In the genomic region with DNA sequence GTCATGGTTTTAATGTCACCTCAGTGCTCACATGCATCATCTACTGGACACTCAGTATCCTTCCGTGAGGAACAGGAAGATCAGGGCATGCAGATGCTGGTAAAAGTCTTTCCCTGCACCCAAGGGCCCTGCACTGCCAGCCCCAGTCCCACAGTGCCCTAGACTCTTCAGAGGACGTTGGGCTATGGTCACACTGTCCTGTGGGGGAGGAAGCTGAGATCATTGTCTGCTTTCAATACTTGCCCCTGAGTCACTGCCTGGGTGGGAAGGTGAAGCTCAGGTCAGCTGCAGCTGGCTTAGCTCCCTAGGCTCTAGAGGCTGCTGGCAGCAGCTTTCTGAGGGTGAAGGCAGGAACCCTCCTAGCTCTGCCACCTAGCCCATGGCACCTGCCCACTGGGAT, we compare ENCODE assay signal across 24 mouse cellular contexts. TPM values are rescaled to one million over a fixed set of nuclear protein-coding genes. Genes with fewer than 3 reads are reported as not detected.
A peak's percentile ranks its signal among the peaks of the same experiment; 100 is the strongest.
DNase-seq lines count a peak whose midpoint lies in the region; ATAC-seq and TF ChIP-seq lines count a peak whose summit lies in the region.
"Had no signal": no experiment of that assay in that cellular context is flagged by ENCODE, and none has a peak within 500 bp of the region (broad histone marks: within the 10 kb centered on the region; RNA-seq: fewer than 3 reads in every experiment).

No protein-coding gene starts in this region.

- no peaks in the 10 kb centered on the region for H3K36me3 ChIP-seq in limb, embryonic 11.5 days (ENCODE audit: control insufficient read depth, insufficient read depth, low read length)
- no peaks in the 10 kb centered on the region for H3K36me3 ChIP-seq in limb, embryonic 10.5 days
- no peaks in the 10 kb centered on the region for H3K36me3 ChIP-seq in stomach, postnatal 0 days (ENCODE audit: control insufficient read depth, insufficient read depth, low read length)
- H3K36me3 ChIP-seq: forebrain, embryonic 10.5 days; G1E; heart, embryonic 15.5 days; hindbrain, embryonic 10.5 days had no signal

- 70% methylated on average over 2 of the region's 2 CpGs for WGBS in limb, embryonic 11.5 days
- WGBS in limb, embryonic 10.5 days = 66% methylated on average over 2 of the region's 2 CpGs
- WGBS in stomach, postnatal 0 days = 47% methylated on average over 2 of the region's 2 CpGs

- no peak for TF ChIP-seq CTCF in Patski (IDR thresholded peaks at IDR 0.05)
- no peak for TF ChIP-seq CTCF in stomach, postnatal 0 days (IDR thresholded peaks at IDR 0.05; ENCODE audit: low read depth)

- no peak overlapping the region for H3K4me3 ChIP-seq in limb, embryonic 11.5 days (ENCODE audit: low read depth, low read length)
- no peak overlapping the region for H3K4me3 ChIP-seq in limb, embryonic 10.5 days
- H3K4me3 ChIP-seq in stomach, postnatal 0 days (ENCODE audit: low read depth, low read length) = no peak overlapping the region
- H3K4me3 ChIP-seq: erythroblast, embryonic 14.5 days; forebrain, embryonic 10.5 days; gastrocnemius, adult 2 months; heart, embryonic 15.5 days; hindbrain, embryonic 10.5 days had no signal

- in situ Hi-C loops in Patski (cut with MboI; ENCODE audit: low pct_unique_long_range_greater_than_20kb) = no loop called here

- ATAC-seq in limb, embryonic 11.5 days (ENCODE audit: insufficient number of reproducible peaks, low FRiP score, low TSS enrichment, low read depth) = 0 out of 2 replicates have a peak, but pooled peaks have one; percentile 23
- peak; percentile 60 for ATAC-seq in Patski
- peak; percentile 35; the same call in 1 of the 2 replicates for ATAC-seq in stomach, postnatal 0 days (ENCODE audit: low FRiP score, low TSS enrichment)
- ATAC-seq: activated CD4-positive, CD25-positive, alpha-beta regulatory T cell, adult 4 months; forebrain, embryonic 14.5 days; intestine, embryonic 16.5 days had no signal

- no peaks in the 10 kb centered on the region for H3K27me3 ChIP-seq in limb, embryonic 11.5 days (ENCODE audit: control insufficient read depth, insufficient read depth, low read length)
- H3K27me3 ChIP-seq in limb, embryonic 10.5 days (ENCODE audit: low read depth, poor library complexity, severe bottlenecking) = no peaks in the 10 kb centered on the region
- H3K27me3 ChIP-seq in Patski = no peaks in the 10 kb centered on the region
- H3K27me3 ChIP-seq in stomach, postnatal 0 days (ENCODE audit: control insufficient read depth, insufficient read depth, low read length) = no peaks in the 10 kb centered on the region
- H3K27me3 ChIP-seq: heart, embryonic 15.5 days had no signal

- H3K4me1 ChIP-seq in limb, embryonic 11.5 days (ENCODE audit: control insufficient read depth, insufficient read depth, low read length) = no peaks in the 10 kb centered on the region
- H3K4me1 ChIP-seq in limb, embryonic 10.5 days = peaks cover 3% of the 10 kb centered on the region; the same call in 1 of the 2 replicates
- H3K4me1 ChIP-seq in stomach, postnatal 0 days (replicated peaks; ENCODE audit: control insufficient read depth, insufficient read depth) = no peaks in the 10 kb centered on the region
- H3K4me1 ChIP-seq: heart, embryonic 15.5 days had no signal

- no peaks in the 10 kb centered on the region for H3K9me3 ChIP-seq in limb, embryonic 11.5 days (ENCODE audit: control insufficient read depth, low read length)
- H3K9me3 ChIP-seq in limb, embryonic 10.5 days (replicated peaks) = no peaks in the 10 kb centered on the region
- H3K9me3 ChIP-seq in stomach, postnatal 0 days (ENCODE audit: control insufficient read depth, low read length) = no peaks in the 10 kb centered on the region
- H3K9me3 ChIP-seq: forebrain, embryonic 10.5 days; heart, embryonic 15.5 days; hindbrain, embryonic 10.5 days had no signal

- H3K4me2 ChIP-seq in limb, embryonic 11.5 days (ENCODE audit: low read depth, severe bottlenecking) = no peak overlapping the region
- no peak overlapping the region for H3K4me2 ChIP-seq in stomach, postnatal 0 days (replicated peaks; ENCODE audit: low read depth)
- H3K4me2 ChIP-seq: heart, embryonic 11.5 days; heart, embryonic 15.5 days; hindbrain, embryonic 14.5 days had no signal

- POLR2A ChIA-PET in Patski (lab: Charles Lee) = interaction anchor here (0.8 to 1.3 kb wide), 2 partner anchors 17 to 88 kb away, joined by 3 read pairs; no protein-coding TSS in a partner anchor

- H3K9ac ChIP-seq in limb, embryonic 11.5 days (ENCODE audit: low read length) = no peak overlapping the region
- H3K9ac ChIP-seq in stomach, postnatal 0 days (ENCODE audit: low read length) = no peak overlapping the region
- H3K9ac ChIP-seq: heart, embryonic 15.5 days; hindbrain, embryonic 14.5 days had no signal

- no peak for TF ChIP-seq EP300 in stomach, postnatal 0 days (optimal IDR thresholded peaks at IDR 0.05)

- CTCF ChIA-PET in Patski (lab: Charles Lee) = interaction anchor here (0.8 to 1.5 kb wide), 3 partner anchors 10 to 18 kb away, joined by 3 to 6 read pairs (median 3); no protein-coding TSS in a partner anchor

- peak; percentile 10 to 30 for DNase-seq in adrenal gland, postnatal 36 days
- DNase-seq in adrenal gland, postnatal 25 days = no peak
- no peak for DNase-seq in limb, embryonic 11.5 days (ENCODE audit: low spot score)
- DNase-seq in limb, embryonic 10.5 days (ENCODE audit: low spot score) = no peak
- DNase-seq in Patski (ENCODE audit: low read depth, low spot score) = no peak
- DNase-seq in stomach, postnatal 0 days (ENCODE audit: low spot score) = no peak
- no peak for DNase-seq in cerebellum, postnatal 10 days
- DNase-seq: cerebellum, adult 11-12 months; cerebellum, adult 9-10 months; cerebellum, postnatal 36 days; gastrocnemius, adult 2 months; gastrocnemius, postnatal 25 days; kidney, adult 2 months had no signal

- no peak overlapping the region for H3K27ac ChIP-seq in limb, embryonic 11.5 days (replicated peaks; ENCODE audit: low read depth, low read length)
- H3K27ac ChIP-seq in limb, embryonic 10.5 days = no peak overlapping the region
- H3K27ac ChIP-seq in stomach, postnatal 0 days (replicated peaks) = peak overlapping the region; percentile 9
- H3K27ac ChIP-seq: forebrain, embryonic 10.5 days; gastrocnemius, adult 2 months; heart, embryonic 15.5 days; hindbrain, embryonic 10.5 days; hindbrain, embryonic 14.5 days had no signal

RNA-seq across cellular contexts. Expression of gene AA467197, which starts 19.3 kb away (rescaled TPM):
- 1 to 10 TPM in 1 of 2 experiments, under 1 TPM in 1; 0.72 to 1.8 TPM for total RNA-seq in adrenal gland, postnatal 36 days (2021)
- 0.70 TPM in 1 of 2 replicates, not detected in the other for total RNA-seq in adrenal gland, postnatal 25 days (2021)
- polyA plus RNA-seq in limb, embryonic 11.5 days (2014; fragmentation: Nextera tagmentation; extraction: Ambion mirVana) = 0.35 and 0.48 TPM in 2 replicates
- polyA plus RNA-seq in limb, embryonic 10.5 days (2016; fragmentation: Nextera tagmentation; extraction: Ambion mirVana) = 0.25 TPM in 1 of 2 replicates, not detected in the other
- polyA plus RNA-seq in Patski (2021) = 0.68 TPM
- polyA plus RNA-seq in stomach, postnatal 0 days (2015; fragmentation: Nextera tagmentation; extraction: Ambion mirVana) = 193 and 201 TPM in 2 replicates
- total RNA-seq: G1E; gastrocnemius, postnatal 25 days; heart, postnatal 25 days had no signal
- polyA plus RNA-seq: erythroblast, embryonic 14.5 days; G1E had no signal

RNA-seq across cellular contexts. Expression of gene Gatm, which starts 44.9 kb away (rescaled TPM):
- 1 to 10 TPM; 4.9 to 5.5 TPM for total RNA-seq in adrenal gland, postnatal 36 days (2021)
- total RNA-seq in adrenal gland, postnatal 25 days (2021) = 2.0 and 5.0 TPM in 2 replicates
- polyA plus RNA-seq in limb, embryonic 11.5 days (2014; fragmentation: Nextera tagmentation; extraction: Ambion mirVana) = 6.9 and 8.7 TPM in 2 replicates
- polyA plus RNA-seq in limb, embryonic 10.5 days (2016; fragmentation: Nextera tagmentation; extraction: Ambion mirVana) = 4.6 and 5.2 TPM in 2 replicates
- 0.39 TPM for polyA plus RNA-seq in Patski (2021)
- 8.5 and 9.3 TPM in 2 replicates for polyA plus RNA-seq in stomach, postnatal 0 days (2015; fragmentation: Nextera tagmentation; extraction: Ambion mirVana)
- total RNA-seq: G1E had no signal
- polyA plus RNA-seq: G1E had no signal

RNA-seq across cellular contexts. Expression of gene Slc30a4, which starts 46.4 kb away (rescaled TPM):
- 10 to 100 TPM; 29.4 to 37.7 TPM for total RNA-seq in adrenal gland, postnatal 36 days (2021)
- 30.5 and 34.2 TPM in 2 replicates for total RNA-seq in adrenal gland, postnatal 25 days (2021)
- 8.8 and 10.1 TPM in 2 replicates for polyA plus RNA-seq in limb, embryonic 11.5 days (2014; fragmentation: Nextera tagmentation; extraction: Ambion mirVana)
- polyA plus RNA-seq in limb, embryonic 10.5 days (2016; fragmentation: Nextera tagmentation; extraction: Ambion mirVana) = 4.9 TPM in 2 replicates
- polyA plus RNA-seq in Patski (2021) = 42.7 TPM
- 9.5 TPM in 2 replicates for polyA plus RNA-seq in stomach, postnatal 0 days (2015; fragmentation: Nextera tagmentation; extraction: Ambion mirVana)
- polyA plus RNA-seq: erythroblast, embryonic 14.5 days; G1E had no signal

Comparison
In these comparisons a context has a peak if more than half of its experiments do, and no peak if none do; other contexts are left out.
1. DNase-seq: peak in adrenal gland, postnatal 36 days (2 of 2); none in adrenal gland, postnatal 25 days (single experiment), limb, embryonic 11.5 days (single experiment), limb, embryonic 10.5 days (single experiment), Patski (single experiment), stomach, postnatal 0 days (single experiment) and cerebellum, postnatal 10 days (0 of 2).
2. RNA of gene AA467197, which starts 19.3 kb away (polyA plus RNA-seq): 193 to 201 TPM in stomach, postnatal 0 days; 0.68 TPM in Patski (single experiment), 0.35 to 0.48 TPM in limb, embryonic 11.5 days and 0.25 TPM in limb, embryonic 10.5 days; every median in the first group is over 100 times any median in the second.
3. Peak in every context shown above with its lines, with median percentiles within 50 percentile points of each other: ATAC-seq.